Mouse (Mus musculus) urinary bladder, postnatal 14 days (tissue): ENCODE measurements at regions not wholly inside any gene's neighbourhood (a gene's known extent, or its start where the extent isn't known, plus 50 kb on each side); places are given as distances from the start of the nearest gene placed in this dataset.

Experiments
- DNase-seq: peaks from one replicate; pipeline ENCODE4 v3.0.0; 2021; ENCODE audit warnings: low spot score

DNA sequence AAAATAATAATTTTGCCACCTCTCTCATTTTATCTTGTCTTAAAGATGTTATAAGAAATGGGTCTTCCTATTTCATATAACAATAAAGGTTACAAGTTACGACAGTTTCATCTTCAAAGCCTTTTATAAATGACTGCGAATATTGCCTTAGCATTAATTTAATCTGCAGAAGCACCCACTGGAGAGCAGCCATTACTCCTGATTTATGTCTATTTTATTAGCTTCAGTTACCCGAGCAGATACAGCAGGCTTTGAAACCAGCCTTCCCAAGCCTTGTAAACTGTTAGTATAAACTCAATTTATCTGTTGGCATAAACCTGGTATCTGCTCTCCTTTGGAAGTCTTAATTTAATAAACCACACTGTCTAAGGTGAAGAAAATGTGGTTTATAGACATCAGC lies 2851.6 kb upstream of the Gm6569 start:
- no peak for DNase-seq

DNA sequence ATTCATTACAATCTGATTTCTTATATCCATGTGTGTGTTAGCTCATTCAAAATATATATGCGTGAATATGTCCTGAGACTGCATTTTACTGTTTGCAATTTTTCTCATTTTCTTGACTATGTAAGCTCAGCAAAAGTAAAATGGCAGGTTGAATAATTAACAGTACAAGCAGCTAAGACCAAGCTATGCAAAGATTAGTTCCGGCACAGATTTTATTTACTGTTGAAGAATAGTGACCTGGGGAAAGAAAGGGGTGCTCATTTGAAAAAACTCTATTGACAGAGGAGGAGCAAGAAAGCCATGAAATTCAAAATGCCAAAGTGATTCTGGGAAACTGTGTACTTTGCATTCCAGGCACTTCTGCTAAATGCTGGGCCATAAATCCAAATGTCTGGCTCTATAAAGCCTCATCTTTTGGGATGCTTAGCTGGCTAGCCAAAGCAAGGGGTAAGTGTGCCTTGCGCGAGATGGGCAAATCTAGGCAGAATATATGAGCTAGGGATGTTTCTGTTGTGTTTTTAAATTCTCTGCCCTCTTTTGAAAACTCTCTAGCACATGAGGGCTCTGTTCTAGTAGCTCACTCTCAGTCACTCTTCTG lies 2846.3 kb upstream of the Gm6569 start:
- no peak for DNase-seq

DNA sequence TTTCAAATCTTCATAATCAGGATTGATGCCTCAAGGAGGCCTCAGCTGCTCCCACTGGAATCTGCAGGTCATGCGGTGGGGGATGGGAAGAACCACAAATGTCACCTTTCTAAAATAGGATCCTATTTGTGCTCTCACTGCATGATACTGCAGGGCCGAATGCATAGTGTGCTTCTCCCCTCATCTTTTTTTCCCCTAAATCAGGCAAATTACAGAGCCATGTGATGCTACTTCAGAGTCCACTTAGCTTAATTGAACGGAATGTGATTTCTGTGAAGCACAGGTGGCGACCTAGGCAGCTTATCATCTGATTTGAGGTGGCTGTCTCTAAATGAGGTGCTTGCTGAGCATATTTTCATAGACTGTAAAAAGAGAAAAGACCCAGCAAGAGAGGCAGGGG lies 2841.0 kb upstream of the Gm6569 start:
- no peak for DNase-seq

DNA sequence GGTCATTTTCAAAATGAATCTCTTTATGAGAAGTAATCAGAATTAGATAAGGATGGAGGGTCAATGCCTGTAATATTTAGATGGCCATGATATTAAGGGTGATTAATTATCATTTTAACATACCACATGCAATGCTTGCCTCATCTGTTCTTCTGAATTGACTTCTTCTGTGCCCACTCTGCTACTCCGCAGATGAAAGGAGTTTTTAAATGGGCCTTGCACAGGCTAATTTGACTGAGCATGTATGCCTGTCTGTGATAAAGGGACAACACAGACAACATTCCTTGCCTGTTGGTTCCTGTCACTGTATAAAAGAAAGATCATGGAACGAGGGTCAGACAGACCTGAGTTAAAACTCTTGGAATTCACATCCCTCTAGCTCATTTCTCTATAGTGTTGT lies 2824.0 kb upstream of the Gm6569 start:
- DNase-seq, result no peak

DNA sequence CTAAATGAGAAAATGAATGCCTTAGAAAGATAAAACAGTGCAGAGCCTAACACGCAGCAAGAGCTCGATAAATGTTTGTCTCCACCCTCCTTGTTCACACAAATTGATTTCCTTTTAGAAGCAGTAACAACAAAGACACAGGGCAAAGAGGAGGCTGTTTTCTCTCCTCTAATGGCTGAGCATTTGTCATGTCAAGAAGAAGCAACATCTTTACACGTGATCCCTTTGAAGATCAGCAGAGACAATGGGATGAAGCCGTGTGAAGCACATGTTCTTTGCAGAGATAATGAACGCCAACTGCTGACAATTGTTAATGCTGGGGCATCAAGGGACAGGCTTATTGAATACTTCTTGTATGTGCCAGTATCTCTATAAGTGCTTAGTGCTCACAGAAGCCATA lies 2823.6 kb upstream of the Gm6569 start:
- DNase-seq, result no peak

DNA sequence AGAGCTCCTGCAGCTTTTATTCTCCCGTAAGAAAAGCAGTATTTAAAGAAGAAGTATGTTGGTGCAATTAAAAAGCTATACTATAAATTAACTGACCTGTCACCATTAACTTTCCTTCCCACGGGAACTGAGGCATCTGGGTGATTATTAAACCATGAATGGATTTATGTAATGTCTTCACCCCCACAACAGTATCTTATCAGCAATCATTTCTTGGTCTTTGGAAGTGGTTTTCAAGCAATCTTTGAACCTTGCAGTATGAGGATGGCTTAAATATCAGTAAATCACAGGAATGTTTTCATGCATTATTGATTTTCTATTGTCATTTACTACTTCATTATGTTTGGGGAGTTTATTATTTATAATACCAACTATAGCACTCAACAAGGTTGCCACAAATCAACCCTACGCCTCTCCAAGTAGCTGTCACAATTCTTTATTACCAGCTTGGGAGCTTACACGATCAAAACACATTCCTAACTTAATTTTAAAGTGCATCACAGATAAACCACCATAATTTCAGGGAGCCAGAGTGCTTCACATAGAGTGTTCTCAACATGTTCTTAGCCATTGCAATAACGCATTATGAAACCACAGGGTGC lies 2780.0 kb upstream of the Gm6569 start:
- no peak for DNase-seq

DNA sequence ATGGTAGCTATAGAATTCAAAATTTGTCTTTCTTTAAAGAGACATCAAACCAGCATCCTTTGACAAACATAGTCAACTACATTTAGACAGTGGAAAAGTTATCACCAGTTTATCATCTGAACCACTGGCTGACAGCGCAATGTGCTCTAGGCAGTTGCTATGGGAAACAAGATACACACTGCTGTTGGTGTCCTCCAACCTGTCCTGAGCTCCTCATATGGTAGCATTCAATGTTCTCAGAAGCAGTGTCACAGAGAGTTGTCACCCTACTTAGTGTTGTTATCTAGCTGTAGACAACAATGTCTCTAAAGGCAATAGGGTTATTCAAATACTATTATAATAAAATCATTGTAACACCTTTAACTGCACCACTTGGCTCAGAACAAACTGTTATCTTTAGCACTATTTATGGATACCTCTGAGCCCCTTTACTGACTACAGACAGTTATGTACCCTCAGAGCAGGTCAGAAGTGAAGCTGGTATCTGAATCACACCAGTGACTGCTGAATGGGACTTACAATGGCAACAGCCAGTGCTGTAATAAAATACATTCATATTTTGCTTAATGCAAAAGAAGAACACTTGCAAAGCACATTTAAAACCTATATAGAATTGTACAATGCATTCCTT lies 2747.9 kb upstream of the Gm6569 start:
- no peak for DNase-seq

DNA sequence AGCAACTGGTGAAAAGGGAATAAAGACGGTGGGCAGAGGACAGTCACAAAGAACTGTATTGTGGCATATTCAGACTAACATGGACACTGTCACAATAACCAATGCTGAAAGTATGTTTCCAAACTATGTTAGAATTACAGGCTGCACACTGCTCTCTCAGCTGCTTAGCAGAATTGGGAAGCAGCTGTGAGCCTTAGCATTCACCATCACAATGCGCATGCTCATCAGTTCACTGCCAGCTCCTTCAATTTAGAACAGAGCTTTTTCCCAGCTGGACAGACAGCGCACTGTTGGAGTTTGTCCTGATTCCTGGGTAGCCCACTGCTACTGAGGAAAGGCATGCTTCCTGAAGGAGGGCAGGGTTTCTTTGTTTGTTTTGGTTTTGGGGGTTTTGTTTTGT lies 2735.2 kb upstream of the Gm6569 start:
- no peak for DNase-seq

DNA sequence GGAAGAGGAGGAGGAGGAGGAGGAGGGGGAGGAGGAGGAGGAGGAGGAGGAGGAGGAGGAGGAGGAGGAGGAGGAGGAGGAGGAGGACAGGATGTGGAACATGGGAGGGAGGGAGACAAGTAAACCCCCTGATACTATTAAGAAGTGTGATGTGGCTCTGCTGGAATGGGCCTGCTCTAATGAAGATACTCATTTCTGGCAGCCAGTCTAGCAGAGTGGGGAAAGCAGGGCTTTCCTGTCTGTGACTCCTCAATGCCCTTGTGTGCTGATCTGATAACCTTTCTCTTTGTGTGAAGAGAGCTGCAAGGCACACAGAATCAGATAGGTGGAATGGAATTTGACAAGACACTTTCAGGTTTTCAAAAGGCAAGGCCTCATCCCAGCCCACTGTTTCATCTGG lies 2704.6 kb upstream of the Gm6569 start:
- DNase-seq, result no peak

DNA sequence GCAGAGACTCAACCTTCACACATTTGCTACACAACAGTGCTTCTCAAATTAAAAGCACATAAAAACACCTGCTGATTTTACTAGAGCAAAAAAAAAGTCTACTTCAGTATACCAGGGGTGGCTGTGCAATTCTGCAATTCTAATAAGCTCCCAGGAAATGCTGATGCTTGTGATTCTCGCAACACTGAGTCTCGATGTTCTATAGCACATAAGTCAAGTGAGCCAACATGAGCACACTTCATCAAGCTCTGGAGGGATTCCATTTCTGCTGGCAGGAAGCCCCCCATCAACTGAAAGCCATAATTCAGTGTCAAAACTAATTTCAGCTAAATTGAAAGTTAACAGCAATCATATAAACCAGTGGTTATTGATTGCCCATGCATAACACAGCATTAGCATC lies 2676.7 kb upstream of the Gm6569 start:
- DNase-seq, result no peak

DNA sequence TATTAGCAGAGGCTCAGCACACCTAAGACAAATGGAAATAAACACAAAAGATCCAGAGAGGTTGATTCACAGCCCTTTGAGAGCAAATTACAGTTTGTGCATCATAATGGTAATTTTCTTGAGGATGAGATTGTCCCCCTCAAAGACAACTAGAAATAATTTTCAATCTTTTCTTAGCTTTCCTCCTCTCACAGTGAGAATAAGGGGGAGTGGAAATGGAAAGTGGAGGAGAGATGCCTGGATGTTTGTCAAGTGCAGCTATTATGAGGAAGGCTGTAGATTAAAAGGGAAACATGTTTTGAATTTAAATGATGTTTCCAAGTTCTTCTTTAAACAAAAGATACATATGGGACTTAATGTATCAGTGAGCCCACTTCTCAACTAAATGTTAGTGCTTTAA lies 2672.3 kb upstream of the Gm6569 start:
- no peak for DNase-seq

DNA sequence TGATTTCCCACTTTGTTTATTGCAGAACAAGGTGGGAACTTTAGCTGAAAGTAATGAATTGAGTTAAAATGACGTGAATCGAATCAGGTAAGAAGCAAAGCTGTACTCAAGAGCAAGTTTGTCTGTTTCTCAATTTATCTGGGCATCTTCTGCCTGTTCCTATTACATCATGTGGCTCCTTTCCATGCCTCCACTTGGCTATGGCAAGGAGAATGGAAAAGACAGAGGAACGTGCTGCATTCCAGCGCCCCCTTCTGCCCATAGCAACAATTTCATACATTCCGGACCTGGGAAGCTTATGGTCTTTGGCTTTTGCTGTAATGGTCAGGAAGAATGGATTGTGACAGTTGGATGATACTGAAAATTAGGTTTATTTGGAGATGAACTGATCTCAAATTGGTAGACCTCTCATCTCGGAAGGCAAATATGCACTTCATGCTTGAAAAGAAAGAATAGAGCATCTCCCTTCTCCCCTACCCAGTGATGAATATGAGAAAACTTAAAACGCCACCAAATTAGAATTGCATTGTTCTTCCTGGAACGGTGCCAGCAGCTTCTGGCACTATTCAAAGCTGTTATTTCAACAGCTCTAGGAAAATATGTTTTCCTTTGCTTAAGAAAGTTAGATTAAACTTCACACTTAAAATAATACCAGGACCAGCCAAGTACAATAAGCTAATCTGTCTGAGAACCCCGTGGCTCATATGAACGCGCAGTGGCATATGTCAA lies 2639.2 kb upstream of the Gm6569 start:
- no peak for DNase-seq

DNA sequence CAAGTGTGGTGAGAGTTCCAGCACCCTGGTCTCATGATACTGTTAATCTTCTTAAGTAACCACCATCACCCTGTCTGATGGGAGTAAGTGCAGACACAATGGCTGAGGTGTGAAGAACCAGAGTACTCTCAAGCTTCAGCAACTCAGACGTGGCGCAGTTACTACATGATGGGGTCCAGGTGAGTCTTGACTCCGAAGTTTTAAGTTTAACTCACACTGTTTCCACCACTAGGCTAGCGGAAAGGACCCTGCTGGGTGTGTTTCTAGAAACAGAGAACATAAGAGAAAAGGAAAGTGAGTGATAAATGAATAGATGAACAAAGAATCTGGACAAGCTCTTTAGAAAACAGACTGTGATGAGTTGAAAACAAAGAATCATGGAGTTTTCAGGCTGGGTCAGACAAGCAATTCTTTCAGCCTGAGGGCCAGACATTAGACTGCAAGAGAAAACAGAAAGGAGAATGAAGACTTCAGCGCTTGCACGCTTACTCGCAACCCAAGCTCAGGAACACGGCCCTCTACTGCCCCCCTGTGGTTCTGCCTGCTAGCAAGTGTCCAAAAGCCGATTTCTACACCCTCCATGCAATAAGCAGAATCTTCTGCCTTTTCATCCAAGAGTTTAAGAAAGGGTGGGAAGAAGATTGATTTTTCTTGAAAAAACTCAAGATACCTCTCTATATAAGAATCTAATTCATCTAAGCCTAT lies 2593.6 kb upstream of the Gm6569 start:
- DNase-seq, result peak; percentile 60

DNA sequence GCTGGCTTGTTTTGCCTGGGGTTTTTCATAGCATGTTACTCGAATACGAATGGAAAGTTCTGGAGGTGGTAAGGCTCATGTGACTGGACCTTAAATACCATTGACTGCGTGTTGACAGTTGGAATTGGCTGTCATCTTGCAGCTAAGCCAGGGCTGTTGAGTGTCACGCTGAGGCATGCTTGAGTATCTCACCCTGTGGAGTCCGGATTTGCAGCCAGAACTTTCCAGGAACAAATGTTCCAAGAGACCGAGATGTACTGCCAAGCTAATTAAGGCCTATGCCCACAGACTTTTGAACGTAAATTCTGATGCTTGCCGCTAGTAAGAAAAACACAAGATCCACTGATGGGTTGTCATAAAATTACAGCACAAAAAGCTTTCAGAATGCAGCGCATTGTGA lies 2590.8 kb upstream of the Gm6569 start:
- DNase-seq, result no peak

DNA sequence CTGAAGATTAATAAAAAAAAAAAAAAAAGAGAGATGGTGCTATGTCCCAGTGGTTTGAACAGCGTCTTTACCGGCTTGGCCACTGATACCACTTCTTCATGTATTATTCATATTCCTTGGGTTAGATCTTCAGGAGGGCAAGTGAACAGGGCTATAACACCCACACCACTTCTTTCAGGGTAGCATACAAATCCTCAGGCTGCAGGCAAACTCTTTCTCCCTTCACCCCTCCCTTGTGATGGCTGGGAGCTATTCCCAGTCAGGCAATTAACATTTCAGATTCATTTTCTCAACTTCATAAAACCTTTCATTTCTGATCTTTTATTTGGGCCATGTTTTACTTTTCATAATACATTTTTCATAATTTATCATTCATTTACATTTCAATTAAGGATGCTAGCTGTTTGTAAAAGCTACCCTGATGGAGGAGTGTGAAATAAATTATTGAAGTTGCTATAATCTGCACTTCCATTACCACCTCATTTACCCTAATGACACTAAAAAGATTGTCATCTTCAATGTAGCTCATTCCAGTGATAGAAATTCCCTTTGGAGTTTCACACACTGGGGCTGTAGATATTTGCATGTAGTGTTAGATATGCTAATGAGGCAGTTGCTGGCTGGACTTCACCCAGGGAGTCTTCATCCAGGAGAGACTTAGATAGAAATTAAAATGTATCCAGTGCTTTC lies 2558.3 kb upstream of the Gm6569 start:
- no peak for DNase-seq

DNA sequence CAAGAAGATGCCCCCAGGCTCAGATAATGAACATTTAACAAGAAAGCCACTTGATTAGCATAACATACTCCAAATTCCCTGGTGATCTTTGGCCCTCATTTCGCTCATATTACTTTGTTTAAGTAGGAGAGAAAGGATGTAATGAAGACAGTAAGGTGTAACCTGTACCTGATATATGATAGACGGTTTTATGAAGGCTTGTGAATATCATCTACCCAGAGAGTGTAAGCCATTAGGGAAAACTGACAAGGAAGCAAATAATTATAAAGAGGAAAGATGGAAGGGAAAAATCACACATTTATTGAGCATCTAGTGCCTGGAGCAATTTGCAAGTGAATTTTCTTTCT lies 2557.8 kb upstream of the Gm6569 start:
- no peak for DNase-seq

DNA sequence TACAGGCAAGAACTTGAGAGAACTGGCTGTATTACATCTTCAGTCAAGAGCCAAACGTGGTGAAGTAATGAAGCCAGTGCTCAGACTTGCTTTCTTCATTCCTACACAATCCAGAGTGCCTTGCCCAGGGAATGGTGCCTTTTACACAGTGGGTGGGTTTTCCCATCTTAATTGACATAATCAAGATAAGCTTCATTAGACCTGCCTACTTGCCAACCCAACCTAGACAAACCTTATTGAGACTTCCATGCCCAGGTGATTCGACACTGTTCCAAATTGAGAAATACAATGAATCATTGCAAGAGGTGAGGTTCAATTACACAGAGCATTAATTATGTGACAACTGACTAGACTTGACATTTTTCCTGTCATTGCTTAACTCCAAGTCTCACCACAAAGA lies 2557.0 kb upstream of the Gm6569 start:
- no peak for DNase-seq

DNA sequence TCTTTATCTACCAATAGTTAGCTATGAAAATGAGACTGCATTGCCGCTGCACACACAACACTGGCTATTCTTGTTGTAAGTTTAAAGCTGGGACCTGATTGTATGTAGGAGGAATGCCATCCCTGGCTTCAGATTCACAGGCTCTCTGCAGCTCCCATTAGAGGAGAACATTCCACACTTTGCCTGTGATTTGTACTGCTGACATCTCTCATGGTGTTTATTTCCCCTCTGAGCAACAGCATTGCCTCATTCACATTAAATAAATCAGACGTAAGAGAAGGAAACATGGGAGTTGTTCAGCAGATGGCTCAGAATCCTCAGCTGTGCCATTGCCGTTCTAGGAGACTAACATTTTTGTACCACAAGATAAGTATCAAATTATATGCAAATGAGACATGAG lies 2550.6 kb upstream of the Gm6569 start:
- no peak for DNase-seq

DNA sequence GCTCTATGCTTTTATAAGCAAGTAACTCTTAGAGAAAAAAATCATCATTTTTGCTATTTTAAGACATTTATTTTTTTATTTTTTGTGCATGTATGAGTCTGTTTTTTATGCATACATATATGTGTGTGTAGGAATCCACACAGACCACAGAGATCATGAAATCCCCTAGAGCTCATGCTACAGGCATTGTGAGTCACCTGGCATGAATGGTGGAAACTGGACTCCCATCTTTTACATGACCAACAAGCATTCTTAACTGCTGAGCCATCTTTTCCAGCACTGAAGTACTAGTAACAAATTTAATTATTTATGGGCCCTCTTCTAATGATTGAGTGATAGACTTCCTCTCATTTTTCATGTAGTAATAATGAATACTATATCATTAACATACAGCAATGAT lies 2531.8 kb upstream of the Gm6569 start:
- DNase-seq, result no peak

DNA sequence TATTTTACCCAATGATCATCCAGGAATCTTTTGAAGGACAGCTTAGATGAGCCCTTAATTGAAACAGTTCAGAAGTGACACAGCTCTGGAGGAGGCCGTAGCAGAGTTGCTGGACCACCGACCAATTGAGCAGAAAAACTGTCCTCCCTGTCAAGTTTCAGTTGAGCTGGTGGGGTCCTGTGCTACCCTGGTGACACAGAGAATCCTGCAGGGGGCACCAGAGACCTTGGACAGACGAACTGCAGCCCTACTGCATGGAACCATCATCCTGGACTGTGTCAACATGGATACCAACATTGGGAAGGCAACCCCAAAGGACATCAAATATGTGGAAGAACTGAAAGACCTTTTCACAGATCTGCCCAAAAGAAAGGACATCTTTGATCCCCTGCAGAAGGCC lies 2524.1 kb upstream of the Gm6569 start:
- DNase-seq, result no peak

DNA sequence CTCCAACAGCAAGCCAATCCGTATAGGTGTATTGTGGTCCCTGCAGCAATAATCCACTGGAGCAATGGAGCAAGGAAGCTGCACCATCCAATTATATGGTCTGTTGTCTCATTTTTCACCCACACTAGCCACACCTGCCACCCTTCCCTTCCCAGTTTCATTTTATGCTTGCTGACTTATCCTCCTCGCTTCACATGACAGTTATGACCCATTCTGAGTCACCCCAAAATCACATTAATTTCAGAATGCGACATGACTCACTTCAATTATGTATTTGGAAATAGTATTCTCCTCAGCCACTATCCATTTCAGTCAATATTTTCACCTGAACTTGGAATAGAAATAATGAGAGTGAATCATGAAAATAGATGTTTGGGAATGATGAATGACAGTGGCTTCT lies 2507.8 kb upstream of the Gm6569 start:
- DNase-seq, result no peak

DNA sequence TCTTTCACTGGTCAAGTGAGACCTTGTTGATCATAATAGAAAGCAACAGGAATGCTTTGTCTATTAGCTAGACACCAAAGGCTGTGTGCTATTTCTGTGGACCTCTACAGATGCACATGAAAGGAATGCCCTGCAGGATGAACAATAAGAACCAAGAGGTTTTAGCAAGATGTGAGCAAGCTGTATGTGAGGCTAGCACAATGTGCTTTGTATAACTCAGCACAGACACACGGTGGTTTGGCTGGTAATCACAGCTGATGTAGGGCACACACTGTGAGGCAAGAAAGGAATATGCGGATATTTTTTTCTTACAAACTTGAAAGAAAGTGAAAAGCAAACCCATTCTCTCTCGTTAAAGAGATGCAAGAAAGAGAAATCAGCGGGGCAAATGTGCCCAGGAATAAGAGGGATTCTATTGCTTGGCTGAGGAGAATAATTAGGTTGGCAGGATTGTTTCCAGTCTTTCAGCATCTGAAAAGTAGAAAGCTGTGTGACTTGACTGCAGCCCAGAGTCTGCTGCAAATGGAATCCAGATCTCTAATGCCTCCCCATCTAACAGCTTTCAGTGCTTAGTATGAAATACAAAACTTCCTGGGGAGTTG lies 2476.1 kb upstream of the Gm6569 start:
- no peak for DNase-seq
